Mouse (Mus musculus): ENCODE results near the gene Batf3.

DNA sequence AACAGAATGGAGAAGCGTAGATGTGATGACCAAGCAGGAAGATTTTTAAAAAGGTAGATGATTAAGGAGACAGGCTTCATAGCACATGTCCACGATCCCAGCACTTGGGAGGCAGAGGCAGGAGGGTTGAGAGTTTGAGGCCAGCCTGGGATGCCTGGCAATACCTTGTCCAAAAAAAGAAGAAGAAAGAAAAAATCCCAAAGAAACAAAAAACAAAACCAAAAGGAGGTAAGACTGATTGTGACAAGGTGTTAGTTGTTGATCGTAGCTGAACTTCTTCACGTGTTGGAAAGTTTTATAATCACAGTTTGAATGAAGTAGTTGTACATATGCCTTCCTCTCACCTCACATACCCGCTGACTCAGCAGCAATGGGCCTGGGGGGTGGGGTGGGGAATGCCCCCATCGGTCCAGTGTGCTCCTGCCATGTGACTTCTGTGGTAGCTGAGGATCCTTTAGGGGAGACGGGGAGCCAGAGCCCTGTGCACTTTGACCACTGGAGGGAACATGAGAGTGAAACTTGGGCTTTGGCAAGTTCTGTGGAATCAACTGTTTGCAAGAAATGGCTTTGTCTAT, 11.3 kb upstream of the Batf3 start:
- TF ChIP-seq POLR2A (IDR thresholded peaks at IDR 0.05; ENCODE audit: control insufficient read depth, extremely low read depth, insufficient read depth, low read length, poor library complexity) (no peak), CTCF (IDR thresholded peaks at IDR 0.05; ENCODE audit: borderline replicate concordance, control insufficient read depth, extremely low read depth, insufficient read depth, low read length, poor library complexity) (no peak)

All from thymus, adult 2 months (tissue).